Mouse (Mus musculus) heart, embryonic 15.5 days (tissue): ENCODE data around the gene Eps8. TPM values are rescaled to one million over a fixed set of nuclear protein-coding genes. Genes with fewer than 3 reads are reported as not detected.
A peak's percentile ranks its signal among the peaks of the same experiment; 100 is the strongest.

Experiments used
- ATAC-seq: fragments of 200-750 bp; cut with Nextera tagmentation; replicated peaks from 2 replicates; pipeline ENCODE4 v1.8.0; 2017; ENCODE audit warnings: low read depth, moderate TSS enrichment; ENCODE audit not compliant: insufficient number of reproducible peaks, insufficient read depth, low FRiP score
- H3K27ac ChIP-seq: fragments of 300-500 bp; sonication (generic); 2 replicates; pipeline ENCODE4 v1.5.1; 2015; ENCODE audit warnings: mild to moderate bottlenecking, inconsistent platforms
- H3K27me3 ChIP-seq: fragments of 300-500 bp; sonication (generic); 2 replicates; pipeline ENCODE4 v1.6.1; 2015; ENCODE audit warnings: inconsistent platforms
- H3K36me3 ChIP-seq: fragments of 300-500 bp; sonication (generic); 2 replicates; pipeline ENCODE4 v1.6.1; 2015; ENCODE audit warnings: mild to moderate bottlenecking, inconsistent platforms
- H3K4me1 ChIP-seq: fragments of 300-500 bp; sonication (generic); replicated peaks from 2 replicates; pipeline ENCODE4 v1.6.1; 2015; ENCODE audit warnings: inconsistent platforms
- H3K4me2 ChIP-seq: fragments of 300-500 bp; sonication (generic); 2 replicates; pipeline ENCODE4 v1.6.1; 2015; ENCODE audit warnings: inconsistent platforms, mild to moderate bottlenecking, moderate library complexity
- H3K4me3 ChIP-seq: fragments of 300-500 bp; sonication (generic); 2 replicates; pipeline ENCODE4 v1.5.1; 2015; ENCODE audit warnings: mild to moderate bottlenecking, inconsistent platforms
- H3K9ac ChIP-seq: fragments of 300-500 bp; sonication (generic); 2 replicates; pipeline ENCODE4 v1.6.1; 2015; ENCODE audit warnings: mild to moderate bottlenecking, inconsistent platforms
- H3K9me3 ChIP-seq: fragments of 300-500 bp; sonication (generic); replicated peaks from 2 replicates; pipeline ENCODE4 v1.6.1; 2016; ENCODE audit warnings: inconsistent platforms
- WGBS: fragments of 180-500 bp; shearing (Covaris S2); methylation state at CpG from one replicate; pipeline ENCODE4 v1.1.7; 2015; ENCODE audit warnings: mixed read lengths; 5-methylcytosine and 5-hydroxymethylcytosine counted together
- polyA plus RNA-seq: library from polyadenylated mRNA; unstranded; fragments of >200 nt; fragmentation: Nextera tagmentation; extraction: Ambion mirVana; gene quantifications from 2 replicates; pipeline ENCODE4 v1.2.1, GENCODE M21; 2015

Eps8 gene
- polyA plus RNA-seq, 1 experiment from 2014 or later = 25.0 TPM

DNA sequence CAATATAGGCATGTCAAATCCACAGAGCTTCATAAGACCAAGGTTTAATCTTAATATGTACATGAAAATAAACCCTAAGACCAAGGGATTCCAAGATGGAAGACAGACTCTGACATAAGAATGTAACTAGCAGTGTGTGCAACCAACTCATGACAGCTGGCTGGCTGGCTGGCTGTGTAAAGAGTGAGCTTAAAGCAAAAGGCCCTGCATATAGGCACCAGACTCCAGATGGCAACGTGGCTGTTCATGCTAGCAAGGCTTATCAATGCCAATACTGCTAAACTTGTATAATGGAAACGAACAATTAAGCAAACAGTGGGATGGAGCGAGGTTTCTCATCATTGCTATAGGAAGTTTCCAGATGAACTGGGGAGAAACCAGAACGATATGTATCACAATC, 10.9 kb downstream of the Eps8 start:
- H3K4me1 ChIP-seq = peaks cover 3% of the 10 kb centered on the region; the same call in 1 of the 2 replicates
- no peak overlapping the region for H3K4me3 ChIP-seq
- H3K9me3 ChIP-seq = no peaks in the 10 kb centered on the region
- H3K27ac ChIP-seq = no peak overlapping the region
- ATAC-seq = no peak
- H3K9ac ChIP-seq = no peak overlapping the region
- WGBS = 80% methylated on average over 4 of the region's 4 CpGs
- no peaks in the 10 kb centered on the region for H3K36me3 ChIP-seq
- H3K27me3 ChIP-seq = no peaks in the 10 kb centered on the region
- H3K4me2 ChIP-seq = no peak overlapping the region

DNA sequence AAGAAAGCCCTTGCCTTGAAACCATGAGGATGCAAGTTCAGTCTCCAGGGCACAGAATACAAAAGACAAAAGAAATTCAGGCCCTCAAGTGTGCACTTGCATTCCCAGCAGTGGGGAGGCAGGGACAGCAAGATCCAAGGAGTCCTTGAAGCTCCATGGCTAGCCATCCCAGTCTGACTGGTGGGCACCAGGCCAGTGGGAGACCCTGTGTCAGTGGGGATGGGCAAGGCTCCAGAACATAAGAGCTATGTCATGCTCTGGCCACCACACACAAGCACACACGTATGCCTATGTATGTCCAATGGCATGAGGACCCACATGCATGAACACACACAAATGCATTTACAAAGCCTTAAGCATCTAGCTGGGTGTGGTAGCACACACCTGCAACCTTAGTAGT, 13.0 kb downstream of the Eps8 start:
- Histone ChIP-seq H3K27ac (no peak overlapping the region), H3K9ac (no peak overlapping the region), H3K4me3 (no peak overlapping the region), H3K36me3 (no peaks in the 10 kb centered on the region), H3K4me2 (no peak overlapping the region), H3K4me1 (no peaks in the 10 kb centered on the region), H3K9me3 (no peaks in the 10 kb centered on the region), H3K27me3 (no peaks in the 10 kb centered on the region)
- 84% methylated on average over 1 of the region's 1 CpGs for WGBS
- no peak for ATAC-seq

DNA sequence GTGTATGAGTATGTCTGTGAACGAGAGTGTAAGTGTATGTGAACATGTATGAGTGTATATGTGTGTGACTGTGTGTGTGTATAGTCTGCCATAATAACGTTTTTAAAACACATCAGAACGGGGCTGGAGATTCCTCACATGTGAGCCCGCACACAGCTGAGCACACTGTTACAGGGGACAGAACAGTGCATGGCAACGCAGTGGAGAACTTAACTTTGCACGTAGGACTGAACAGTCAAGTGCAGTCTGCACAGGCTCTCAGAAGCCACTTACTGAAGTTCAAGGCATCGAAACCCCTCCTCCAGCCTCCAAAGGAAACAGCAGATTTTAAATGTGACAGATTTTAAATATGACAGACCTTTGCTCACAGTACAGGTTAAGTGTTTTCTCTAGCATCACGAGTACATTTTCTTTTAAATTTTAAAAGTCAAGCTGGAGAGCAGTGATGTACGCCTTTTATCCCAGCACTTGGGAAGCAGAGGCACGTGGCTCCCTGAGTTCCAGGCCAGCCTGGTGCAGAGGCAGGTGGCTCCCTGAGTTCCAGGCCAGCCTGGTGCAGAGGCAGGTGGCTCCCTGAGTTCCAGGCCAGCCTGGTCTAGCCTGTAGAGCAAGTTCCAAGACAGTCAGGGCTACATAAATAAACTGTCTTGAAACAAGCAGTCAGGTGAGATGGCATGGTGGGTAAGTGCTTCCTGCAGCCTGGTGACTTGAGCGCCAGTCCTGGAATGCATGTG, 15.7 kb downstream of the Eps8 start:
- Histone ChIP-seq H3K4me3 (no peak overlapping the region), H3K36me3 (no peaks in the 10 kb centered on the region), H3K27ac (no peak overlapping the region), H3K4me1 (no peaks in the 10 kb centered on the region), H3K27me3 (no peaks in the 10 kb centered on the region), H3K4me2 (no peak overlapping the region), H3K9ac (no peak overlapping the region), H3K9me3 (no peaks in the 10 kb centered on the region)
- WGBS = 85% methylated on average over 11 of the region's 11 CpGs
- no peak for ATAC-seq

DNA sequence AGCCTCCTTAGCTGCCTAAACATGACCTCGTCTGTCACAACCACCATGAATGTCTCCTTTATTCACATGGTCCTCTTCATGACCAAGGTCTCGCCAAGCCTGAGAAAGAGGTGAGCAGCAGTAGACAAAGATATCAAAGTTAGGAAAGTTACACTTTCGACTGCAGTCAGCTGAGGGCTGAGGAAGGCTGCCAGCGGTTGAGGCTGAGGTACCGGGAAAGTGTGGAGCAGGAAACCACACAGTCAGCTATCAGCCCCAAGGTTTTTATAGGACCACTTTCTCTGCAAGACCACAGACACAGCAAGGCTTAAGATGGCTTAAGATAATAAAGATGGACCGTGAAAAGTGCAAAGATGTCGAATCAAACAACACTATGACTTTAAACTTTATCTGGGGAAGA, 17.2 kb downstream of the Eps8 start:
- Histone ChIP-seq H3K4me1 (no peaks in the 10 kb centered on the region), H3K4me2 (no peak overlapping the region), H3K27me3 (no peaks in the 10 kb centered on the region), H3K27ac (no peak overlapping the region), H3K36me3 (no peaks in the 10 kb centered on the region), H3K4me3 (no peak overlapping the region), H3K9ac (no peak overlapping the region), H3K9me3 (no peaks in the 10 kb centered on the region)
- WGBS = 46% methylated on average over 7 of the region's 7 CpGs
- no peak for ATAC-seq

- ATAC-seq = no peak
- Histone ChIP-seq H3K27ac (no peak overlapping the region), H3K4me3 (no peak overlapping the region), H3K9ac (no peak overlapping the region), H3K9me3 (no peaks in the 10 kb centered on the region), H3K4me1 (no peaks in the 10 kb centered on the region), H3K36me3 (no peaks in the 10 kb centered on the region), H3K4me2 (no peak overlapping the region), H3K27me3 (no peaks in the 10 kb centered on the region)
- WGBS = 65% methylated on average over 5 of the region's 5 CpGs
Measured at GRCm38 (mm10) chr6:137636131-137636530, 18.5 kb downstream of the Eps8 start.

- WGBS = 50% methylated on average over 4 of the region's 4 CpGs
- Histone ChIP-seq H3K4me2 (no peak overlapping the region), H3K9ac (no peak overlapping the region), H3K27ac (no peak overlapping the region), H3K36me3 (no peaks in the 10 kb centered on the region), H3K9me3 (no peaks in the 10 kb centered on the region), H3K4me1 (peaks cover 15% of the 10 kb centered on the region), H3K27me3 (no peaks in the 10 kb centered on the region), H3K4me3 (no peak overlapping the region)
- ATAC-seq = no peak
Measured at GRCm38 (mm10) chr6:137633626-137634025, 21.1 kb downstream of the Eps8 start.

- no peaks in the 10 kb centered on the region for H3K36me3 ChIP-seq
- 77% methylated on average over 8 of the region's 8 CpGs for WGBS
- H3K4me2 ChIP-seq = no peak overlapping the region
- H3K4me1 ChIP-seq = peaks cover 15% of the 10 kb centered on the region
- H3K9ac ChIP-seq = no peak overlapping the region
- no peak overlapping the region for H3K4me3 ChIP-seq
- H3K27me3 ChIP-seq = no peaks in the 10 kb centered on the region
- H3K27ac ChIP-seq = no peak overlapping the region
- no peak for ATAC-seq
- no peaks in the 10 kb centered on the region for H3K9me3 ChIP-seq
Measured at GRCm38 (mm10) chr6:137633121-137633520, 21.6 kb downstream of the Eps8 start.

DNA sequence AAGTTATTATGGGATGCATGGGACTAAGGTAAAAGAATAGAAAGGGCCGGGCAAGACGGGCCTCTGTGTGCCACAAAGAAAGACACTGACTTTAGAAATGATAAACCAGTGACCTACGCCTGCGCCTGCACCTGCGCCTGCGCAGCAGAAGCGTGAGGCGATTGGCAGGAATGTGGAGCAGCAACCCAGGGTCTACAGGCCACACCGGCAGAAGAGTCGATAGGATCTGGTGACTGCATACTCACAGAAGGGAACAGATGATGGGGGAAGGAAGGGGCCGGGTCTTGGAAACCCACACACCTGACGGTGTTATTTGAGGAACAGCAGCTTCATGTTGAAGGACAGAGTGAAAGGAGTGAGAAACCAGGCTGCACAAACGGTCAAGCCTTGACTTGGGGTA, 24.3 kb downstream of the Eps8 start:
- H3K9ac ChIP-seq = no peak overlapping the region
- H3K4me1 ChIP-seq = peaks cover 15% of the 10 kb centered on the region
- 63% methylated on average over 13 of the region's 13 CpGs for WGBS
- no peak overlapping the region for H3K4me3 ChIP-seq
- no peak overlapping the region for H3K27ac ChIP-seq
- H3K36me3 ChIP-seq = no peaks in the 10 kb centered on the region
- H3K27me3 ChIP-seq = no peaks in the 10 kb centered on the region
- no peaks in the 10 kb centered on the region for H3K9me3 ChIP-seq
- no peak for ATAC-seq
- H3K4me2 ChIP-seq = no peak overlapping the region

DNA sequence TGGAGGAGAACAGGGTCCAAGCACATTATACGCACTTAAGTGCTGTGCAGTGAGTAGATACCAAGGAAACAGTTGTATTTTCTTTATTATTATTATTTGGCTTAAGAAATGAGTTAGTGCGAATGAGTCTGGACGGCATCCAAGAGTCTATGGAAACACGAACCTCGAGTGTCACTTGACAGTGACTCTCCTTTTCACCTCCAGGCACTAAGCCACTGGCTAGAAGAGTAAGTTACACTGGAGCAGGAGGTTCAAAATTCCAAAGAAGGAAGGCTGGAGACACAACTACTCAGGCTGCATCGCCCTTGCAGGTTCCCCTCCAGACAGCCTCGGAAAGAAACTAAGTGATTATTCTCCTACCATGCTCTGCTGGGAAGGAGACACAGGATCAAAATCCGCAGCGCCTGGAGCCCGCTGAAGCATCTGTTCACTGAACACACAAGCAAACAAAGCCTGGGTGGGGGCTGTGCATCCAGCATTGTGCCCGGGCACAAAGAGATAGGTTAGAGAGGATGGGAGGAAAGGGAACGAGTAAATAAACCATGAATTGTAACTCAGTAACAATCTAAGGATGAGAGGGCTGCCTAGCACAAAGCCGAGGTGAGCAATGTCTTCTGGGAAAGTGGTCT, 25.0 kb downstream of the Eps8 start:
- ATAC-seq = 0 out of 2 replicates have a peak, but pooled peaks have one; percentile 31
- Histone ChIP-seq H3K27ac (peak overlapping the region; percentile 47; the same call in 1 of the 2 replicates), H3K4me1 (peaks cover 15% of the 10 kb centered on the region), H3K9me3 (no peaks in the 10 kb centered on the region), H3K9ac (no peak overlapping the region), H3K36me3 (no peaks in the 10 kb centered on the region), H3K4me2 (no peak overlapping the region), H3K27me3 (no peaks in the 10 kb centered on the region), H3K4me3 (no peak overlapping the region)
- 46% methylated on average over 13 of the region's 13 CpGs for WGBS

GRCm38 (mm10) chr6:137628715-137629114, 26.0 kb downstream of the Eps8 start:
- ATAC-seq = no peak
- H3K9me3 ChIP-seq = no peaks in the 10 kb centered on the region
- H3K9ac ChIP-seq = no peak overlapping the region
- H3K27ac ChIP-seq = no peak overlapping the region
- H3K27me3 ChIP-seq = no peaks in the 10 kb centered on the region
- 65% methylated on average over 6 of the region's 6 CpGs for WGBS
- H3K36me3 ChIP-seq = no peaks in the 10 kb centered on the region
- H3K4me2 ChIP-seq = no peak overlapping the region
- H3K4me1 ChIP-seq = peaks cover 15% of the 10 kb centered on the region
- no peak overlapping the region for H3K4me3 ChIP-seq

GRCm38 (mm10) chr6:137621021-137621420, 33.7 kb downstream of the Eps8 start:
- Histone ChIP-seq H3K9me3 (no peaks in the 10 kb centered on the region), H3K4me2 (no peak overlapping the region), H3K9ac (no peak overlapping the region), H3K36me3 (no peaks in the 10 kb centered on the region), H3K4me3 (no peak overlapping the region), H3K27ac (no peak overlapping the region), H3K27me3 (no peaks in the 10 kb centered on the region), H3K4me1 (no peaks in the 10 kb centered on the region)
- no peak for ATAC-seq
- WGBS = 65% methylated on average over 2 of the region's 2 CpGs

DNA sequence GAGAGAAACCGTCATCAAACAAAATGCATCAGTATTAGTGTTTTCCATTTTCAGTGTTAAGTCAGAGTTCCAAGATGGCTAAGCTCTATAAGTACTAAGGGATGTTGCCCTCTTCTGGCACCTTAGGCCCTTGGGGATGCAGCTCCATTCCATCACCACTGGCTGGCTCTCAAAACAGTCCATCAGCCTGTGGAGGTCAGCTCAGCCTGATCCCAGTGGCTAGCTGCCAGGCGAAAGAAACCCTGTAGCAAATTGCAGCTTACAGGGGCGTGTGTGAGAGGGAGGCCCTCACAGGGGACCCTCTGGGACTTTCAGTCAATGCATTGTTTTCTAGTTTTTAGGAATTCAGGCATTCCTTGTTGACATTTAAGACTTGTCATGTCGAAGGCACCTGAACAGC, 40.8 kb downstream of the Eps8 start:
- 48% methylated on average over 4 of the region's 4 CpGs for WGBS
- no peaks in the 10 kb centered on the region for H3K9me3 ChIP-seq
- peaks cover 6% of the 10 kb centered on the region for H3K4me1 ChIP-seq
- no peaks in the 10 kb centered on the region for H3K36me3 ChIP-seq
- H3K4me2 ChIP-seq = no peak overlapping the region
- H3K9ac ChIP-seq = no peak overlapping the region
- H3K27ac ChIP-seq = peak overlapping the region; percentile 29; the same call in 1 of the 2 replicates
- no peaks in the 10 kb centered on the region for H3K27me3 ChIP-seq
- ATAC-seq = 0 out of 2 replicates have a peak, but pooled peaks have one; percentile 35
- H3K4me3 ChIP-seq = no peak overlapping the region
